Mouse (Mus musculus): ENCODE measurements around the gene Ncdn. TPM values are rescaled to one million over a fixed set of nuclear protein-coding genes. Genes with fewer than 3 reads are reported as not detected.
A peak's percentile ranks its signal among the peaks of the same experiment; 100 is the strongest.

Ncdn gene
- polyA plus RNA-seq, 1 experiment = 284 TPM

DNA sequence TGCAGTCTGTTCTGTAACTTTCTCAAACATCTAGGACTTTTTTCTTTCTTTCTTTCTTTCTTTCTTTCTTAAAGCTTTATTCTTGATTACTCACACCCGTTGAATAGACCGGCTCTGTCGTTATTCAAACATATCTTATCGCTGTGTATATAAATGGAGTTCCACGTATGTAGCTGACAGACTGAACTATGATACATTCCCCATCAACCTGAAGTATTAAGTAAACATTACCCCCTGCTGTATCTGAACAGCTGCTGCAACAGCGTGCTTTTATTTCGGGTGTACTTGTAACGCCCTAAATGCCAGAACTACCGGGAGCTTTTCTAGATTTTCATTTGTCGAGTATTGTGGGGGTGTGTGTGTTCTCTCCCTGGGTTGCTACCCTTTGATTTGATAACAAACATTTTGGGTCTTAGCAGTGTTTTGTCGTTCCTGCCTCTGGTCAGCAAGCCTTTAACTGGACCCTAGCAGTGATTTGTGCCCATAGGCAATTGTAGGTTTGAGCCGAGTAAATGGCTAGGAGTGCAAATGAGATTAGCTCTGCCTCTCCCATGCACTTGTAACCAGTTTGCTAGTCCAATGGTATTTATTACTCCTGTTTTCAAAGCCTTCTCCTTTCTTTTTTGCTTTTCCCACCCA lies 1.6 kb upstream of the Ncdn start:
- TF ChIP-seq POLR2A (IDR thresholded peaks at IDR 0.05; ENCODE audit: insufficient read depth, low read depth, low read length) = no peak
- TF ChIP-seq CTCF (IDR thresholded peaks at IDR 0.05; ENCODE audit: insufficient read depth, low read depth, low read length) = no peak
- WGBS = 8% methylated on average over 12 of the region's 12 CpGs
- H3K4me1 ChIP-seq (ENCODE audit: control insufficient read depth, insufficient read depth, low read length) = peaks cover 19% of the 10 kb centered on the region
- no peak overlapping the region for H3K4me3 ChIP-seq (ENCODE audit: insufficient read depth, low read depth, low read length)
- peak overlapping the region; percentile 82 for H3K27ac ChIP-seq (ENCODE audit: insufficient read depth, low read depth, low read length)

- peaks cover 23% of the 10 kb centered on the region for H3K4me1 ChIP-seq (ENCODE audit: control insufficient read depth, insufficient read depth, low read length)
- H3K27ac ChIP-seq (ENCODE audit: insufficient read depth, low read depth, low read length) = peak overlapping the region; percentile 98
- peak overlapping the region; percentile 90 for H3K4me3 ChIP-seq (ENCODE audit: insufficient read depth, low read depth, low read length)
- 0% methylated on average over 12 of the region's 12 CpGs for WGBS
- TF ChIP-seq CTCF (IDR thresholded peaks at IDR 0.05; ENCODE audit: insufficient read depth, low read depth, low read length) (no peak), POLR2A (IDR thresholded peaks at IDR 0.05; ENCODE audit: insufficient read depth, low read depth, low read length) (no peak)
Observed at GRCm38 (mm10) chr4:126754231-126754611, 983 bp upstream of the Ncdn start.

GRCm38 (mm10) chr4:126752608-126753141 lies 563 bp downstream of the Ncdn start:
- H3K4me3 ChIP-seq (ENCODE audit: insufficient read depth, low read depth, low read length) = peak overlapping the region; percentile 90
- H3K27ac ChIP-seq (ENCODE audit: insufficient read depth, low read depth, low read length) = peak overlapping the region; percentile 97
- WGBS = under 1% methylated on average over 23 of the region's 23 CpGs
- H3K4me1 ChIP-seq (ENCODE audit: control insufficient read depth, insufficient read depth, low read length) = peaks cover 27% of the 10 kb centered on the region
- TF ChIP-seq POLR2A (IDR thresholded peaks at IDR 0.05; ENCODE audit: insufficient read depth, low read depth, low read length) (0 out of 2 replicates have a peak, but pooled peaks have one; percentile 27), CTCF (IDR thresholded peaks at IDR 0.05; ENCODE audit: insufficient read depth, low read depth, low read length) (no peak)

DNA sequence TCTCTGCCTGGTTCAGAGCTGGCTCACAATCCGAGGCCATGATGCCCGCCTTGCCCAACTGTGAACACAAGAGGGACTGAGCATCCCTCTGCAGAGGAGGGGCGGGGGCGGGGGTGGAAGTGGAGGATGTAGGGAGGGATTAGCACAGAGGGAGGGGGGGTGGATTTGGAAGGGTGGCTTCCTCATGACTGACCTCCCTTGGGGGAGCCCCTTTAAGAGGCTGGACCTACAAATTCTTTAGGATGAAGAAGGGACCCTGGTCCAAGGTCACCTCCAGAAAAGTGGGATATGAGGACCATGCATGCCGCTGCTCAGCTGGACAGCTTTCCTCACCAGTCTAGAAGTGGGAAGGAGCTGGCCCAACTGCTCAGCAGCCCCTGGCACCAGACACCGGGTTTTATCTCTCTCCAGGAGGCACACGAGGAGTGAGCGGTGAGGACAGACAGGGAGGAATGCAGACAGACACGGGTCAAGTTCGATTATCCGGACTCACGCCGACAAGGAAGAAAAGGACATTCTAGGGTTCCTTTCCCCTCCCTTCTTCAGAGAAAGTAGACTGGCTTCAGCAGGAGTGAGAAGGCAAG lies 1.1 kb downstream of the Ncdn start:
- WGBS = 4% methylated on average over 13 of the region's 13 CpGs
- TF ChIP-seq POLR2A (IDR thresholded peaks at IDR 0.05; ENCODE audit: insufficient read depth, low read depth, low read length) (no peak), CTCF (IDR thresholded peaks at IDR 0.05; ENCODE audit: insufficient read depth, low read depth, low read length) (no peak)
- peak overlapping the region; percentile 90 for H3K4me3 ChIP-seq (ENCODE audit: insufficient read depth, low read depth, low read length)
- H3K27ac ChIP-seq (ENCODE audit: insufficient read depth, low read depth, low read length) = peak overlapping the region; percentile 97
- H3K4me1 ChIP-seq (ENCODE audit: control insufficient read depth, insufficient read depth, low read length) = peaks cover 28% of the 10 kb centered on the region

GRCm38 (mm10) chr4:126751556-126752023 lies 1.6 kb downstream of the Ncdn start:
- no peak for TF ChIP-seq POLR2A (IDR thresholded peaks at IDR 0.05; ENCODE audit: insufficient read depth, low read depth, low read length)
- no peak for TF ChIP-seq CTCF (IDR thresholded peaks at IDR 0.05; ENCODE audit: insufficient read depth, low read depth, low read length)
- 20% methylated on average over 10 of the region's 10 CpGs for WGBS
- H3K4me3 ChIP-seq (ENCODE audit: insufficient read depth, low read depth, low read length) = peak overlapping the region; percentile 90
- H3K4me1 ChIP-seq (ENCODE audit: control insufficient read depth, insufficient read depth, low read length) = peaks cover 31% of the 10 kb centered on the region
- peak overlapping the region; percentile 77 for H3K27ac ChIP-seq (ENCODE audit: insufficient read depth, low read depth, low read length)

GRCm38 (mm10) chr4:126750863-126751555 lies 2.2 kb downstream of the Ncdn start:
- 33% methylated on average over 8 of the region's 8 CpGs for WGBS
- peaks cover 36% of the 10 kb centered on the region for H3K4me1 ChIP-seq (ENCODE audit: control insufficient read depth, insufficient read depth, low read length)
- peak overlapping the region; percentile 90 for H3K4me3 ChIP-seq (ENCODE audit: insufficient read depth, low read depth, low read length)
- peak overlapping the region; percentile 77 for H3K27ac ChIP-seq (ENCODE audit: insufficient read depth, low read depth, low read length)
- TF ChIP-seq POLR2A (IDR thresholded peaks at IDR 0.05; ENCODE audit: insufficient read depth, low read depth, low read length) = no peak
- no peak for TF ChIP-seq CTCF (IDR thresholded peaks at IDR 0.05; ENCODE audit: insufficient read depth, low read depth, low read length)

- Histone ChIP-seq H3K4me3 (ENCODE audit: insufficient read depth, low read depth, low read length) (peak overlapping the region; percentile 90), H3K4me1 (ENCODE audit: control insufficient read depth, insufficient read depth, low read length) (peaks cover 40% of the 10 kb centered on the region), H3K27ac (ENCODE audit: insufficient read depth, low read depth, low read length) (peak overlapping the region; percentile 59)
- TF ChIP-seq POLR2A (IDR thresholded peaks at IDR 0.05; ENCODE audit: insufficient read depth, low read depth, low read length) = no peak
- no peak for TF ChIP-seq CTCF (IDR thresholded peaks at IDR 0.05; ENCODE audit: insufficient read depth, low read depth, low read length)
- WGBS = 16% methylated on average over 26 of the region's 26 CpGs
Observed at GRCm38 (mm10) chr4:126750046-126750683, 3.1 kb downstream of the Ncdn start.

GRCm38 (mm10) chr4:126749553-126749952 lies 3.7 kb downstream of the Ncdn start:
- peak overlapping the region; percentile 90 for H3K4me3 ChIP-seq (ENCODE audit: insufficient read depth, low read depth, low read length)
- no peak for TF ChIP-seq POLR2A (IDR thresholded peaks at IDR 0.05; ENCODE audit: insufficient read depth, low read depth, low read length)
- no peak for TF ChIP-seq CTCF (IDR thresholded peaks at IDR 0.05; ENCODE audit: insufficient read depth, low read depth, low read length)
- H3K27ac ChIP-seq (ENCODE audit: insufficient read depth, low read depth, low read length) = peak overlapping the region; percentile 45
- whole genome bisulfite sequencing = 36% methylated on average over 11 of the region's 11 CpGs
- H3K4me1 ChIP-seq (ENCODE audit: control insufficient read depth, insufficient read depth, low read length) = peaks cover 45% of the 10 kb centered on the region
